Mouse (Mus musculus) E14TG2a.4 (cell line): ENCODE measurements around the gene Nubpl.

Experiments
- CTCF ChIP-seq: conservative IDR thresholded peaks from 2 replicates; pipeline ENCODE4 v1.5.1; 2014; ENCODE audit warnings: low read length
- POU5F1 ChIP-seq: IDR thresholded peaks from 2 replicates; pipeline ENCODE4 v1.6.1; 2014; ENCODE audit warnings: low read length, borderline replicate concordance

DNA sequence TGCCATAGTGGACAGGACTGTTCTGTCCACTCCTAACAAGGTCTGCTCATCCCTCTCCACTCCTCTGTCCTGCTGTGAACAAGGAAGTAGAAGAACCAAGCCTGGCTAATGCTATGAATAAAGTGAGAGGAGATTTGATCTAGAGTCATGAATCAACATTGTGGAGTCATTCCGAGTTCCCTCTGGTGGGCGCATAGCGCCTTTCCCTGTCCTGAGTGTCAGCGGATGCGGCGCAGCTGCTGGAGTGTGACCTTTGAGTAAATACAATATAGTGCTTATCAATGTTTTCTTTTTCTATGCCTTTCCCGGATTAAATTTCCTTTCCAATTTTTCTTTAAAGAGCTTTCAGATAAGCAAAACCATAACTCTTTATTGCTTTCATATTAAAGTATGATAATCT lies 208.8 kb downstream of the Nubpl start:
- no peak for TF ChIP-seq CTCF
- TF ChIP-seq POU5F1 = no peak
